Mouse (Mus musculus) ZHBTc4 (cell line): ENCODE results near the gene Unc5b.

ENCODE experiments used
- DNase-seq: peaks from one replicate; pipeline ENCODE4 v3.0.0-alpha.2; 2011; ENCODE audit warnings: low read depth, low spot score

Unc5b gene

GRCm38 (mm10) chr10:60723345-60723744 lies 108.0 kb downstream of the Unc5b start:
- DNase-seq: peak; percentile 77

- DNase-seq: no peak
These were observed 109.7 kb downstream of the Unc5b start for GRCm38 (mm10) chr10:60721640-60722039.

GRCm38 (mm10) chr10:60720461-60720860 lies 110.9 kb downstream of the Unc5b start:
- DNase-seq: peak; percentile 71

- peak; percentile 64 for DNase-seq
These were observed 112.9 kb downstream of the Unc5b start for GRCm38 (mm10) chr10:60718491-60718890.

GRCm38 (mm10) chr10:60716449-60716848 lies 114.9 kb downstream of the Unc5b start:
- no peak for DNase-seq
